Mouse (Mus musculus) gastrocnemius, adult 18-20 months (tissue): ENCODE data around the gene Il1rapl1. TPM values are rescaled to one million over a fixed set of nuclear protein-coding genes. Genes with fewer than 3 reads are reported as not detected.

Source experiments
- DNase-seq: peaks from one replicate; pipeline ENCODE4 v3.0.0; 2021; ENCODE audit warnings: low spot score
- long read RNA-seq, 2 experiments: library from polyadenylated mRNA; stranded (forward); transcript quantifications; one replicate each; pipeline ENCODE4 v2.0.0; 2021
- total RNA-seq, 2 experiments: library from RNA; stranded (reverse); gene quantifications; 2 replicates each; pipeline ENCODE4 v1.2.3; 2021

Il1rapl1 gene
- total RNA-seq = under 1 TPM in 1 of 2 experiments, not detected in 1; 0.11 TPM
- long read RNA-seq, experiment 1 = 0 reads
- long read RNA-seq, experiment 2 = 0 reads

- DNase-seq = no peak
These were observed at the start of gene Il1rapl1 for GRCm38 (mm10) chrX:88115609-88116073. TSS of gene Il1rapl1 (minus strand) at chrX:88115645.

DNA sequence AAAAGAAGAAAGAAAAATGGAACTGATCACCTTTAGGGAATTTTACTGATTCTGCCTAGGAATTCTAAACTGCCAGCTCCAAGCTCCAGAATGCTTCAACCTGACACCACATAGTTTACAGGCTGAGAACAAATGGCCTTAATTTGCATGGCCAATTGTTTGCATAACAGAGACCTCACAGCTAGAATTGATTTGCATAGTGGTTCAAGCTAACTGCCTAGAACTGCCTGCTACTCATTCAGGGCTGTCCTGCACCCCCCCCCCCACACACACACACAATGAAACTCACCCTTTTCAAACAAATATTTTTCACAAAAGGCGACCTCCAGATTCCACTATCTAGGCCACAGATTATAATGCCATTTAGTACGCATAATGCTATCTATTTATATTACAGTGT is 42.6 kb upstream of the Il1rapl1 start:
- DNase-seq = no peak

DNA sequence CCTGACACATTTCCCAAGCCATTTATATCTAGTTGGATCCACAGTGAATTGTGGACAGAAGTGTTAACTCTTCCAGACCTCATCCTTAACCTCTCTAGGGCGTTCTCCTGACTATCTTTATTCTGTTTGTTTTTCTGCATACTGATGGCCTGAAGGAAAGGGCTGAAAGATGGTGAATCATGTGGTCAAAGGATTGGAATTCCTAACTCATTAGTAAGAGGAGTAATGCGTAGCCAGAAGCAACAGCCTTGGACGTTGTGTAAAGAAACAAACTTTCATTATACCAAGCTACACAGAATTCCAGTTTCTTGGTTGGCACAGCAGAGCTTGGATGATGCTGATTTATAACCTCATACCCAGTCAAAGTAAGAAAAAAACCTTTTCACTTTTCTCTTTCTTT is 10.2 kb upstream of the Il1rapl1 start:
- no peak for DNase-seq

DNA sequence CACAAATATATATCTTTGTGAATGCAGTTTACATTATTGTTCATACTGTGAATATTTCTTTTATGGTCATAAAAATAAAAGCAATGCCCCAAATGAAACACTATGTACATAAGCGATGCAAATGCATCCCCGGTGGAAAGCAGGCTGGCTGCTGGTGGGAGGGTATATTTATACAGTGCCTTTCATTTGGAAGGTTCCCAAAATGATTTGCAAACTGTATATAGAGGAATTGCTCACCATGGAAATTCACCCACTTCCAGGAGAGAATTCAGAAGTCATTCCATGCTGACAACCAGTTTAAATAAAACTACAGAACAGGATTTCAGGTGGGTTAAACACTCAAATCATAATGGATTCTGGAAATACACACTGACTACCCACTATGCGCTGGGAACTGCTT is 4.6 kb upstream of the Il1rapl1 start:
- no peak for DNase-seq

- no peak for DNase-seq
These were observed 2.4 kb upstream of the Il1rapl1 start for GRCm38 (mm10) chrX:88117858-88118257.

- no peak for DNase-seq
These were observed 881 bp upstream of the Il1rapl1 start for GRCm38 (mm10) chrX:88116326-88116725.

- no peak for DNase-seq
These were observed 1.9 kb downstream of the Il1rapl1 start for GRCm38 (mm10) chrX:88113561-88113960.

DNA sequence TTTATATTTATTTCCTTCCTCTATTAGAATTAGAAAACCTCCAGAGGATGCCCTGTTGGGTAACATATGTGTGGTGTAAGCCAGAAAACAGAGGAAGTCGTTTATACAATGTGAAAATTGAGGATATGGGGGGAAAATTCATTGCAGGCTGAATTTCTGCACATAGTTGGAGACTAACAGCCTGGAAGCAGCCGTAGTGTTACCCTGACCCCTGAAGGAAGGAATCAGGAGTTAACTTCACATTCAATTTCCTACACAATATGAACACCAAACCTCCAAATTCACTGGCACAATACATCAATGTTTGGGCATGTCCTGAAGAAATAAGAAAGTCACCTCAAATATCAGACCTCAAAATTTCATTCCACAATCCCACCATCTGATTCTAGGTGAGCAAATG is 3.2 kb downstream of the Il1rapl1 start:
- no peak for DNase-seq

DNA sequence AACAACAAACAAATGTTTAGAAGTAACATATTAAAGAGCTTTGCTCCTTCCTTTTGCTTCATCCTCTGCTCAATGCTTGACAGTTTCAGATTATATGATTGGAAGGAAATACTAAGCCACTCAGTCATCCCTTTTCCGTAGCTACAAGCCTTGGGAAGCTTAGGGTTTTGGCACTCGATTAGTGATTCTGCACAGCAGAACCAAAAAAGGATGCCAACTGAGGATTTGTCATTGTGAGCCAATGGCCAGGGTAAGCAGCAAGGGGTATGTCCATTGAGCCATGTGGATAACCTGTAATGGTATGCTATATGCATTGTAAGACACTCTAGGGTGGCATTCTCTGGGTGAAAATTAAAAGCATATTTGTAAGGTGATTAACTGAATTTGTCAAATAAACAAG is 5.7 kb downstream of the Il1rapl1 start:
- no peak for DNase-seq

DNA sequence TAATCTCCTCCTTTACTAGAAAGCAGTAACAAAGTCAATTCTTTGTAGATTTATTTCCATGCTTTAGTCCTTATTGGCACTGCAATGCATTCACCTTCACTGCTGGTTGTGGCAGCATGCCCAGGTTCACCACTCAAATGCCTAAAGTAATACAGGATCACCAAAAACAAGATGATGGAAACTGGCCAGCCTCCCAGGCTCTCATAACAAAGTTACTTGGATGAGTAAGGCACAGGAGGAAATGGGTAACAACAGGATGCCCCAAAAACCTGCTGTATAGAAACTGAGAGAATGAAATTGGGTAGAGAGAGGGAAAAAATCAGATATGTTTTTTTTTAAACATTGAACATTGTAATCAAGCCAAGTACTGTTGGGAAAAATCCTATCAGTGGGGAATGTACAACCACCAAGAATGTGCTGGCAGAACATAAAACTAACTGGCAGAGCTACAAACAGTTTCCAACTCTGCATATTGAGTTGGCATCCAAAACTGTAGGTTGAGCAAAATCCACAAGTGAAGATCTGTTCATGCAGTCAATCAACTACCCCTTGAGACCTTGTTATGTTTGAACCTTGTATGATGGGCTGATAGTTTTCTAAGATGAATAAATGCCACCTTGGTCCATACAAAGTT is 21.4 kb downstream of the Il1rapl1 start:
- no peak for DNase-seq

GRCm38 (mm10) chrX:88089873-88090272 is 25.6 kb downstream of the Il1rapl1 start:
- no peak for DNase-seq

GRCm38 (mm10) chrX:88072741-88073419 is 42.6 kb downstream of the Il1rapl1 start:
- DNase-seq = no peak

GRCm38 (mm10) chrX:88070368-88070767 is 45.1 kb downstream of the Il1rapl1 start:
- no peak for DNase-seq

GRCm38 (mm10) chrX:88043556-88043955 is 71.9 kb downstream of the Il1rapl1 start:
- DNase-seq = no peak

DNA sequence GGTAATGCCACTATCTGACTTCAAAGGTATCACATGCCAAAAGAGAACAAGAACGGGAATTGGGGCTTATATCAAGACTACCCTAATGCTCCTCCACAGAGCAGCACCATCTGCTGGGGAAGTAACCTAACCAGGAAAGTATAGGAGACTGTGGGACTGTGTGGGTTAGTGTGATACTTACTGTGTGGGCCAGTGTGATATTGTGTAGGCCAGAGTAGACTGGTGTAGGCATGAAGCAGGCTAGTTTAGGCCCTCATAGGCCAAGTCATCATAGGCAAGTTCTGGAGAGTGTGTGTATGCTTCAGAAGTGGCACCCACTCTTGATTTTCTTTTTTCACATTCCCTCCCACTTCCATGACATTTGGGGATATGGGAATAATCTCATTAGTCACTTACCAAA is 76.5 kb downstream of the Il1rapl1 start:
- no peak for DNase-seq

- DNase-seq = no peak
These were observed 218.3 kb downstream of the Il1rapl1 start for GRCm38 (mm10) chrX:87897172-87897571.

DNA sequence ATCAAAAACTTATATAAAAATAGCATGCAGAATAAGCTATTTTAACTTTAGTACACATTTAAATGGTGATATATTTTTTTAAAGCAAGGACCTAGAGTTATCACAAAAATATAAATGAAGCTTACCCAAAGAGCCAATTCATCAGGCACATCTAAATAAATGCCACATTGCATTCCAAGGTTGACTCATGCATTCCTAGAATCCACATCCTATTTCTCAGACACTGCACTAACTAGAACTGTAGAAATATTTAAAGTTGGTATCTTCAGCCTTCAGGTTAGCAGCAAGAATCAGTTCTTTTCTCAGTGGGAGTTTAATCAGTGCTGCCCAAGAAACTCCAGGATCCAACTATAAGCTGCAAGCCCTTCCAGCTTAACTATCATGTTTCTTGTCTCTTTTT is 223.5 kb downstream of the Il1rapl1 start:
- DNase-seq = no peak

DNA sequence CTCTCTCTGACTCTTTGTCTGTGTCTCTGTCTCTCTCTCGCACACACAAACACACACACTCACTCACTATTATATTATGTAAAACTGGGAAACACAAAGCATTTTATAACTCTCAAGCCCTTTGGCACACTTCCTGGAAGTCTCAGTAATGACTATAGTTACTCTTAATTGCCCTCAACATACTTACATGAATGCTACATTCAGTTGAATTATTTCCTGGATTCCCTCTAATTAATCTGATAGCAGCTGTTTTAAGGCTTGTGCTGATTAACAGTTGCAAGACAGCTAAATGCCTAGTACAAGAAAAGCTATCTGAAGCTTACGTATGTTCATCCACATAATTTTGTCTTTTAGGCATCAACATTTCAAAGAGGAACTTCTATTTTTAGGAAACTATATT is 261.3 kb downstream of the Il1rapl1 start:
- no peak for DNase-seq

- no peak for DNase-seq
These were observed 301.6 kb downstream of the Il1rapl1 start for GRCm38 (mm10) chrX:87813884-87814283.

- no peak for DNase-seq
These were observed 307.7 kb downstream of the Il1rapl1 start for GRCm38 (mm10) chrX:87807717-87808116.

DNA sequence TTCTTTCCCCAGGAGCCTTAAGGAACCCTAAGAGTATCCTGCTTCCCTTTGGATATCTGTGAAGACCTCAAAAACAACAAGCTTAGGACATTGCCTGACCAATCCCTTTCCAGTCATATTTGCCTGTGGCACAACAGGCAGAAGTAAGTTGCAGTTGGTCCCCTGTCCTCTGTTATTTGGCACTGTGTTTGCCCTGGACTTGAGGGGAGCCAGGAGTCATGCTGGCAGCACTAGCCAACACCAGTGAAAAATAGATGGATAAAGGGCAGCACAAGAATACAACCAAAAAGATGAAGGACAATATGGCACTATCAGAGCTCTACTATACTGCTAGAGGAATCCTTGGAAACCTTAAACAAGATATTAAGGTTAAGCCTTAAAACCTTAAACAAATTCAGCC is 322.4 kb downstream of the Il1rapl1 start:
- DNase-seq = no peak

- DNase-seq = no peak
These were observed 404.9 kb downstream of the Il1rapl1 start for GRCm38 (mm10) chrX:87710589-87710988.

- no peak for DNase-seq
These were observed 451.6 kb downstream of the Il1rapl1 start for GRCm38 (mm10) chrX:87663856-87664255.
